In genomic region chr17:28290262-28290661, GRCm38 (mm10) we compare ENCODE assay signal across 8 mouse cellular contexts. TPM values are rescaled to one million over a fixed set of nuclear protein-coding genes. Genes with fewer than 3 reads are reported as not detected.
DNase-seq lines count a peak whose midpoint lies in the region; ATAC-seq lines count a peak whose summit lies in the region.

No protein-coding gene starts in this region.

- DNase-seq in layer of hippocampus, postnatal 10 days (ENCODE audit: low spot score in 2 of 2), result peak; percentile 70 to 76
- no peak for DNase-seq in layer of hippocampus, adult 9-10 months (ENCODE audit: low spot score)
- DNase-seq in adrenal gland, postnatal 10 days, result peak; percentile 95
- peak; percentile 91 for DNase-seq in kidney, postnatal 10 days
- peak; percentile 73 for DNase-seq in ovary, postnatal 36 days (ENCODE audit: low spot score)
- no peak for DNase-seq in thymus, postnatal 10 days (ENCODE audit: low spot score in 2 of 2)
- DNase-seq in spleen, postnatal 36 days (ENCODE audit: low spot score in 2 of 2), result no peak

- no peak for ATAC-seq in activated CD4-positive, CD25-positive, alpha-beta regulatory T cell, adult 4 months

RNA-seq across cellular contexts. Expression of gene Fance, which starts 23.1 kb away (rescaled TPM):
- 10 to 100 TPM; 26.0 to 36.2 TPM for total RNA-seq in layer of hippocampus, postnatal 10 days (2021)
- 10 to 100 TPM; 24.2 to 36.2 TPM for total RNA-seq in adrenal gland, postnatal 10 days (2021)
- polyA plus RNA-seq in activated CD4-positive, CD25-positive, alpha-beta regulatory T cell, adult 4 months (2017; shearing (Covaris generic)), result 1 to 10 TPM; 3.4 to 6.4 TPM

RNA-seq across cellular contexts. Expression of gene Rpl10a, which starts 38.0 kb away (rescaled TPM):
- total RNA-seq in layer of hippocampus, postnatal 10 days (2021), result 100 to 1,000 TPM; 503 to 535 TPM
- 100 to 1,000 TPM; 948 to 951 TPM for total RNA-seq in adrenal gland, postnatal 10 days (2021)
- polyA plus RNA-seq in activated CD4-positive, CD25-positive, alpha-beta regulatory T cell, adult 4 months (2017; shearing (Covaris generic)), result 1,000 to 10,000 TPM in 1 of 2 experiments, 100 to 1,000 TPM in 1; 852 to 1,030 TPM

RNA-seq across cellular contexts. Expression of gene Ppard, which starts 57.8 kb away (rescaled TPM):
- total RNA-seq in layer of hippocampus, postnatal 10 days (2021), result 10 to 100 TPM; 25.8 to 29.0 TPM
- total RNA-seq in adrenal gland, postnatal 10 days (2021), result 10 to 100 TPM; 29.8 to 30.2 TPM
- polyA plus RNA-seq in activated CD4-positive, CD25-positive, alpha-beta regulatory T cell, adult 4 months (2017; shearing (Covaris generic)), result 1 to 10 TPM; 1.7 to 1.9 TPM

Comparison
In these comparisons a context has a peak if more than half of its experiments do, and no peak if none do; other contexts are left out.
1. DNase-seq: peak in layer of hippocampus, postnatal 10 days (2 of 2), adrenal gland, postnatal 10 days (single experiment), kidney, postnatal 10 days (single experiment) and ovary, postnatal 36 days (single experiment); none in layer of hippocampus, adult 9-10 months (single experiment), thymus, postnatal 10 days (0 of 2) and spleen, postnatal 36 days (0 of 2).